ENCODE assay signal across 18 mouse cellular contexts in the genomic region with DNA sequence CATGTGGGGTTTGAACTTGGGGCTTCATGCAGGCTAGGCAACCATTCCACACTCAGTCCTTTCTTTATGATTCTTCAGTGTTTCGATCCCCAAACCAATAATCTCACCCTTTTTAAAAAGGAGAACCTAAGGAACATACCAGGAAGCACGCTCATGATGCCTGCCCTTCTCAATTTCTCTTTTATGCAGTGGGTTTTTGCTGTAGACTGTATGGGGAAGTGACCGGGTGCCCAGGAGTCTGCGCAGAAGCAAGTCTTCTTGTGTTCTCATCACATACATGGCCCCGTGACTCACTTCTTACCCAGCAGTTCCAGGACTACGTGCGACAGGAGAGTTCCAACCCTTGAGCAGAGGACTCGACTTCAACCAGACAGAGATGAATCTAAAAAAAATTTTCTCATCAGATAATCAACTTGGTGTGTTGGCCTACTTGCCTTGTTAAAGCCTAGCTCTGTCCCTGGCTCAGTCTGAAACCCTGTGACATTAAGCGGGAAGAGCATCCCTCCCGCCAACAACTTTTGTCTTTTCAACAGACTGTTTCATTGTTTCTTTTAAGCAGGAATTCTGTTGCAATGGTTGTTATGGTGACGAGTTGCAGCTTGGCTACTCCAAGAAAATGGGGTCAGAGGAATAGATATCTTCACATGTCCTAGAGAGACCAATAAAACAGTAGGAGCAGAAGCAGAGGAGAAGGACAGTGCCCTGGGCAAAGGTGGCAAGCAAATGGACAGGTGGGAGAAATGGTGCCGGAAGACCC. TPM values are rescaled to one million over a fixed set of nuclear protein-coding genes. Genes with fewer than 3 reads are reported as not detected.
DNase-seq lines count a peak whose midpoint lies in the region; ATAC-seq and TF ChIP-seq lines count a peak whose summit lies in the region.
"Had no signal": no experiment of that assay in that cellular context is flagged by ENCODE, and none has a peak within 500 bp of the region (broad histone marks: within the 10 kb centered on the region; RNA-seq: fewer than 3 reads in every experiment).

No protein-coding gene starts in this region.

- H3K4me3 ChIP-seq in lung, embryonic 14.5 days (ENCODE audit: low read depth, low read length), result no peak overlapping the region
- H3K4me3 ChIP-seq: intestine, embryonic 15.5 days; layer of hippocampus, adult 2 months; limb, embryonic 13.5 days; midbrain, embryonic 13.5 days had no signal

- H3K4me1 ChIP-seq in lung, embryonic 14.5 days (ENCODE audit: insufficient read depth), result no peaks in the 10 kb centered on the region
- H3K4me1 ChIP-seq: intestine, embryonic 15.5 days; limb, embryonic 13.5 days had no signal

- ATAC-seq in lung, embryonic 14.5 days (ENCODE audit: insufficient read depth), result no peak
- peak; percentile 75 for ATAC-seq in megakaryocyte progenitor cell, adult 5-6 weeks (replicated peaks; ENCODE audit: poor library complexity)
- ATAC-seq: forebrain, postnatal 0 days; intestine, embryonic 15.5 days; liver, postnatal 0 days; midbrain, embryonic 13.5 days had no signal

- TF ChIP-seq POLR2A in brain, embryonic 14.5 days (IDR thresholded peaks at IDR 0.05; ENCODE audit: borderline replicate concordance, extremely low read depth, insufficient read depth, insufficient read length, poor library complexity, severe bottlenecking), result no peak

- H3K27me3 ChIP-seq in lung, embryonic 14.5 days (ENCODE audit: insufficient read depth, low read length), result no peaks in the 10 kb centered on the region
- H3K27me3 ChIP-seq: intestine, embryonic 15.5 days; limb, embryonic 13.5 days; midbrain, embryonic 13.5 days had no signal

- intact Hi-C loops in heart, postnatal 36 days (cut with DNase I), result no loop called here

- H3K4me2 ChIP-seq in lung, embryonic 14.5 days, result no peak overlapping the region
- H3K4me2 ChIP-seq: intestine, embryonic 15.5 days; limb, embryonic 13.5 days; midbrain, embryonic 13.5 days had no signal

- no peak overlapping the region for H3K27ac ChIP-seq in lung, embryonic 14.5 days (ENCODE audit: low read depth)
- H3K27ac ChIP-seq: intestine, embryonic 15.5 days; layer of hippocampus, adult 2 months; limb, embryonic 13.5 days; midbrain, embryonic 13.5 days; stomach, postnatal 0 days had no signal

- 83% methylated on average over 12 of the region's 12 CpGs for WGBS in lung, embryonic 14.5 days

- TF ChIP-seq CTCF in lung, embryonic 14.5 days (IDR thresholded peaks at IDR 0.05; ENCODE audit: low read depth), result no peak
- no peak for TF ChIP-seq CTCF in brain, embryonic 14.5 days (IDR thresholded peaks at IDR 0.05; ENCODE audit: borderline replicate concordance, extremely low read depth, insufficient read depth, insufficient read length)

- H3K9me3 ChIP-seq in lung, embryonic 14.5 days (ENCODE audit: low read depth, low read length), result no peaks in the 10 kb centered on the region
- H3K9me3 ChIP-seq: intestine, embryonic 15.5 days; limb, embryonic 13.5 days; midbrain, embryonic 13.5 days had no signal

- no peak overlapping the region for H3K9ac ChIP-seq in lung, embryonic 14.5 days
- H3K9ac ChIP-seq: forebrain, postnatal 0 days; intestine, embryonic 15.5 days; limb, embryonic 13.5 days; liver, postnatal 0 days; midbrain, embryonic 13.5 days had no signal

- DNase-seq in lung, embryonic 14.5 days, result peak; percentile 37
- DNase-seq in lung, postnatal 10 days, result no peak
- peak; percentile 88 for DNase-seq in Muller cell, postnatal 12 days (ENCODE audit: inconsistent ontology term)
- DNase-seq in brain, embryonic 14.5 days (ENCODE audit: low read depth), result peak; percentile 49
- DNase-seq in heart, postnatal 36 days, result no peak
- no peak for DNase-seq in layer of hippocampus, adult 9-10 months (ENCODE audit: low spot score)
- DNase-seq: adrenal gland, adult 8-10 months; cerebellum, adult 9-10 months; forebrain, postnatal 0 days; gastrocnemius, postnatal 10 days; heart, postnatal 10 days; liver, postnatal 0 days had no signal

- no peaks in the 10 kb centered on the region for H3K36me3 ChIP-seq in lung, embryonic 14.5 days (ENCODE audit: insufficient read depth)
- H3K36me3 ChIP-seq: intestine, embryonic 15.5 days; limb, embryonic 13.5 days; midbrain, embryonic 13.5 days had no signal

RNA-seq across cellular contexts. Expression of gene Mki67, which starts 42.8 kb away (rescaled TPM):
- 80.7 and 81.1 TPM in 2 replicates for polyA plus RNA-seq in lung, embryonic 14.5 days (2014; fragmentation: Nextera tagmentation; extraction: Ambion mirVana)
- 15.0 and 18.4 TPM in 2 replicates for polyA plus RNA-seq in brain, embryonic 14.5 days (2012; rRNA removed)
- total RNA-seq in megakaryocyte progenitor cell, adult 5-6 weeks (2015), result 389 and 403 TPM in 2 replicates
- total RNA-seq in megakaryocyte progenitor cell, adult 5-6 weeks (2017), result 247 and 299 TPM in 2 replicates
- 1 to 10 TPM; 2.7 to 3.2 TPM for total RNA-seq in heart, postnatal 36 days (2021)

Comparison
In these comparisons a context has a peak if more than half of its experiments do, and no peak if none do; other contexts are left out.
1. DNase-seq: peak in lung, embryonic 14.5 days (single experiment), Muller cell, postnatal 12 days (single experiment) and brain, embryonic 14.5 days (single experiment); none in lung, postnatal 10 days (single experiment), heart, postnatal 36 days (0 of 2) and layer of hippocampus, adult 9-10 months (single experiment).
2. RNA of gene Mki67, which starts 42.8 kb away (total RNA-seq): 247 to 403 TPM in megakaryocyte progenitor cell, adult 5-6 weeks; 2.7 to 3.2 TPM in heart, postnatal 36 days; every median in the first group is over 10 times any median in the second.